Mouse (Mus musculus) MEL (cell line): Measurements from ENCODE around the gene Mtpn. TPM values are rescaled to one million over a fixed set of nuclear protein-coding genes. Genes with fewer than 3 reads are reported as not detected.
A peak's percentile ranks its signal among the peaks of the same experiment; 100 is the strongest.

Experiments used
- DNase-seq: peaks from one replicate; pipeline ENCODE4 v3.0.0; 2011; ENCODE audit warnings: low read depth, low spot score
- H3K27ac ChIP-seq: 2 replicates; pipeline ENCODE4 v1.5.1; 2012; ENCODE audit warnings: low read depth, mild to moderate bottlenecking, control low read depth, low read length, moderate library complexity; ENCODE audit not compliant: control insufficient read depth
- H3K27me3 ChIP-seq, 2 experiments: fragments of 150-350 bp in 1 of 2; sonication (generic) in 1 of 2; 2 replicates each; pipeline ENCODE4 v1.6.1; 2012; ENCODE audit warnings: low read length in 2 of 2, mild to moderate bottlenecking in 2 of 2, improper control_type of control experiment in 1 of 2, moderate library complexity in 1 of 2; ENCODE audit not compliant: insufficient read depth in 2 of 2, control insufficient read depth in 1 of 2
- H3K36me3 ChIP-seq, 2 experiments: 2 replicates each; pipeline ENCODE4 v1.6.1; 2012 to 2014; ENCODE audit warnings: low read length in 2 of 2, improper control_type of control experiment in 1 of 2, inconsistent platforms in 1 of 2, mild to moderate bottlenecking in 1 of 2; ENCODE audit not compliant: insufficient read depth in 2 of 2, control insufficient read depth in 1 of 2
- H3K4me1 ChIP-seq, 2 experiments: fragments of 150-350 bp in 1 of 2; sonication (generic) in 1 of 2; 2 replicates each; pipeline ENCODE4 v1.6.1; 2012; ENCODE audit warnings: low read length in 2 of 2, improper control_type of control experiment in 1 of 2, mild to moderate bottlenecking in 1 of 2; ENCODE audit not compliant: insufficient read depth in 2 of 2, control insufficient read depth in 1 of 2
- H3K4me3 ChIP-seq, 2 experiments: fragments of 150-350 bp in 1 of 2; sonication (generic) in 1 of 2; 2 replicates each; pipeline ENCODE4 v1.5.1; 2012; ENCODE audit warnings: low read depth in 2 of 2, low read length in 2 of 2, mild to moderate bottlenecking in 2 of 2, moderate library complexity in 2 of 2, control low read depth in 1 of 2, improper control_type of control experiment in 1 of 2; ENCODE audit not compliant: control insufficient read depth in 1 of 2, insufficient read depth in 1 of 2
- H3K79me2 ChIP-seq: 2 replicates; pipeline ENCODE4 v1.6.1; 2012; ENCODE audit warnings: mild to moderate bottlenecking, low read length, moderate library complexity; ENCODE audit not compliant: control insufficient read depth, poor library complexity, insufficient read depth
- H3K9ac ChIP-seq: 2 replicates; pipeline ENCODE4 v1.6.1; 2012; ENCODE audit warnings: low read depth, mild to moderate bottlenecking, control low read depth, low read length, moderate library complexity; ENCODE audit not compliant: control insufficient read depth, poor library complexity, severe bottlenecking
- H3K9me3 ChIP-seq: fragments of 150-350 bp; sonication (generic); replicated peaks from 2 replicates; pipeline ENCODE4 v1.6.1; 2012; ENCODE audit warnings: mild to moderate bottlenecking, low read length, improper control_type of control experiment, moderate library complexity; ENCODE audit not compliant: insufficient read depth
- CHD1 ChIP-seq: IDR thresholded peaks from 2 replicates; pipeline ENCODE4 v1.6.1; 2012; ENCODE audit warnings: low read depth, mild to moderate bottlenecking, inconsistent platforms, low read length, improper control_type of control experiment
- CHD2 ChIP-seq: IDR thresholded peaks from 2 replicates; pipeline ENCODE4 v1.6.1; 2011; ENCODE audit warnings: low read length, improper control_type of control experiment
- CTCF ChIP-seq, 3 experiments: IDR thresholded peaks in 2 of 3; conservative IDR thresholded peaks in 1 of 3; 2 replicates each; pipeline ENCODE4 v1.5.1; 2011 to 2012; ENCODE audit warnings: low read length in 3 of 3, low read depth in 2 of 3, mild to moderate bottlenecking in 2 of 3, improper control_type of control experiment in 1 of 3, inconsistent platforms in 1 of 3, mixed read lengths in 1 of 3, moderate library complexity in 1 of 3; ENCODE audit not compliant: control insufficient read depth in 1 of 3, insufficient read depth in 1 of 3, poor library complexity in 1 of 3, severe bottlenecking in 1 of 3
- E2F4 ChIP-seq: IDR thresholded peaks from 2 replicates; pipeline ENCODE4 v1.6.1; 2011; ENCODE audit warnings: low read depth, low read length, improper control_type of control experiment, borderline replicate concordance
- ELF1 ChIP-seq: IDR thresholded peaks from 2 replicates; pipeline ENCODE4 v1.6.1; 2014; ENCODE audit warnings: low read depth, mild to moderate bottlenecking, inconsistent platforms, low read length, improper control_type of control experiment, moderate library complexity
- ETS1 ChIP-seq: IDR thresholded peaks from 2 replicates; pipeline ENCODE4 v1.6.1; 2012; ENCODE audit warnings: low read depth, mild to moderate bottlenecking, inconsistent platforms, low read length, improper control_type of control experiment, moderate library complexity
- HCFC1 ChIP-seq: IDR thresholded peaks from 2 replicates; pipeline ENCODE4 v1.6.1; 2012; ENCODE audit warnings: low read depth, mild to moderate bottlenecking, inconsistent platforms, low read length, improper control_type of control experiment, moderate library complexity
- JUND ChIP-seq: IDR thresholded peaks from 2 replicates; pipeline ENCODE4 v1.6.1; 2011; ENCODE audit warnings: low read depth, mild to moderate bottlenecking, improper control_type of control experiment, low read length
- MEF2A ChIP-seq: IDR thresholded peaks from 2 replicates; pipeline ENCODE4 v1.6.1; 2014; ENCODE audit warnings: low read depth, mild to moderate bottlenecking, inconsistent platforms, low read length, improper control_type of control experiment; ENCODE audit not compliant: poor library complexity, insufficient replicate concordance, severe bottlenecking; ENCODE audit errors: extremely low read depth
- NRF1 ChIP-seq: IDR thresholded peaks from 2 replicates; pipeline ENCODE4 v1.6.1; 2014; ENCODE audit warnings: low read depth, mild to moderate bottlenecking, inconsistent platforms, low read length, improper control_type of control experiment, moderate library complexity; ENCODE audit not compliant: poor library complexity, insufficient read depth, severe bottlenecking
- POLR2A ChIP-seq, 2 experiments: IDR thresholded peaks; 2 replicates each; pipeline ENCODE4 v1.6.1; 2011 to 2012; ENCODE audit warnings: low read length in 2 of 2, mild to moderate bottlenecking in 2 of 2, control low read depth in 1 of 2, improper control_type of control experiment in 1 of 2, low read depth in 1 of 2, moderate library complexity in 1 of 2; ENCODE audit not compliant: control insufficient read depth in 1 of 2, insufficient read depth in 1 of 2, poor library complexity in 1 of 2
- RAD21 ChIP-seq: IDR thresholded peaks from 2 replicates; pipeline ENCODE4 v1.6.1; 2011; ENCODE audit warnings: mild to moderate bottlenecking, low read depth, low read length, improper control_type of control experiment
- RCOR1 ChIP-seq: IDR thresholded peaks from 2 replicates; pipeline ENCODE4 v1.6.1; 2012; ENCODE audit warnings: low read depth, mild to moderate bottlenecking, inconsistent platforms, low read length, improper control_type of control experiment
- SIN3A ChIP-seq: IDR thresholded peaks from 2 replicates; pipeline ENCODE4 v1.6.1; 2012; ENCODE audit warnings: low read length, improper control_type of control experiment, inconsistent platforms
- SMC3 ChIP-seq: IDR thresholded peaks from 2 replicates; pipeline ENCODE4 v1.6.1; 2011; ENCODE audit warnings: low read depth, low read length, improper control_type of control experiment
- TBP ChIP-seq: IDR thresholded peaks from 2 replicates; pipeline ENCODE4 v1.8.0; 2011; ENCODE audit warnings: low read depth, low read length, improper control_type of control experiment
- TCF12 ChIP-seq: IDR thresholded peaks from 2 replicates; pipeline ENCODE4 v1.6.1; 2014; ENCODE audit warnings: low read depth, mild to moderate bottlenecking, inconsistent platforms, low read length, improper control_type of control experiment, moderate library complexity
- UBTF ChIP-seq: IDR thresholded peaks from 2 replicates; pipeline ENCODE4 v1.6.1; 2012; ENCODE audit warnings: low read depth, mild to moderate bottlenecking, inconsistent platforms, low read length, improper control_type of control experiment, moderate library complexity, borderline replicate concordance; ENCODE audit not compliant: insufficient read depth
- USF1 ChIP-seq: IDR thresholded peaks from 2 replicates; pipeline ENCODE4 v1.6.1; 2014; ENCODE audit warnings: low read depth, mild to moderate bottlenecking, inconsistent platforms, low read length, improper control_type of control experiment, moderate library complexity
- ZC3H11A ChIP-seq: IDR thresholded peaks from 2 replicates; pipeline ENCODE4 v1.6.1; 2012; ENCODE audit warnings: low read depth, mild to moderate bottlenecking, inconsistent platforms, low read length, improper control_type of control experiment
- ZNF384 ChIP-seq: IDR thresholded peaks from 2 replicates; pipeline ENCODE4 v1.6.1; 2012; ENCODE audit warnings: low read depth, mild to moderate bottlenecking, inconsistent platforms, low read length, improper control_type of control experiment
- polyA plus RNA-seq, 2 experiments: library from polyadenylated mRNA; stranded (reverse) in 1 of 2; unstranded in 1 of 2; fragments of >175 nt in 1 of 2; fragments of >200 nt in 1 of 2; gene quantifications; 2 replicates each; pipeline versions ENCODE4 v1.2.1 to v1.2.4; 2012; ENCODE audit warnings: low replicate concordance in 2 of 2, low read depth in 1 of 2; ENCODE audit not compliant: insufficient read length in 2 of 2, insufficient read depth in 1 of 2, missing spikeins in 1 of 2
- total RNA-seq: library from RNA; depleted of rRNA; stranded (reverse); fragments of 300-350 nt; gene quantifications from 2 replicates; pipeline ENCODE4 v1.2.3, GENCODE M21; 2012

The Mtpn gene
- total and polyA plus RNA-seq, 3 experiments = 75.2 to 153 (median 85.4) TPM

GRCm38 (mm10) chr6:35539304-35540009 is at the start of gene Mtpn (continued):
- TF ChIP-seq UBTF (no peak), E2F4 (no peak), TCF12 (peak; percentile 33; the same call in 1 of the 2 replicates), HCFC1 (peak; percentile 91)

GRCm38 (mm10) chr6:35568731-35569130 is 29.0 kb upstream of the Mtpn start:
- H3K36me3 ChIP-seq = no peaks in the 10 kb centered on the region
- H3K4me3 ChIP-seq = no peak overlapping the region
- no peak overlapping the region for H3K27ac ChIP-seq
- no peaks in the 10 kb centered on the region for H3K4me1 ChIP-seq
- no peaks in the 10 kb centered on the region for H3K9me3 ChIP-seq
- H3K9ac ChIP-seq = no peak overlapping the region
- DNase-seq = no peak
- H3K27me3 ChIP-seq = no peaks in the 10 kb centered on the region; a peak in 1 of 4 replicates
- TF ChIP-seq ZNF384 (no peak), UBTF (no peak), ETS1 (no peak), RAD21 (no peak), NRF1 (no peak), POLR2A (IDR thresholded peaks at IDR 0.05; ENCODE audit: control insufficient read depth in 1 of 2, insufficient read depth in 1 of 2, low read depth in 1 of 2, low read length in 2 of 2, poor library complexity in 1 of 2) (no peak), RCOR1 (no peak), TBP (no peak), CHD1 (no peak), USF1 (no peak), ELF1 (no peak), SIN3A (no peak), JUND (no peak)
- H3K79me2 ChIP-seq = no peaks in the 10 kb centered on the region

- Histone ChIP-seq H3K27ac (no peak overlapping the region), H3K27me3 (no peaks in the 10 kb centered on the region; a peak in 1 of 4 replicates), H3K9me3 (no peaks in the 10 kb centered on the region), H3K36me3 (no peaks in the 10 kb centered on the region), H3K4me1 (no peaks in the 10 kb centered on the region), H3K4me3 (no peak overlapping the region), H3K9ac (no peak overlapping the region), H3K79me2 (no peaks in the 10 kb centered on the region)
- DNase-seq = peak; percentile 60
- TF ChIP-seq SMC3 (peak; percentile 90), CHD2 (no peak), CTCF (IDR thresholded peaks at IDR 0.05 in 2 of 3, conservative IDR thresholded peaks at IDR 0.05 in 1 of 3; ENCODE audit: control insufficient read depth in 1 of 3, insufficient read depth in 1 of 3, low read depth in 2 of 3, low read length in 3 of 3, poor library complexity in 1 of 3, severe bottlenecking in 1 of 3) (peak in 2 of 3 experiments; percentile 10 to 73; a peak in 4 of 6 replicates), RAD21 (peak; percentile 82), ZC3H11A (peak; percentile 75), MEF2A (no peak)
Measured at GRCm38 (mm10) chr6:35567755-35568154, 28.1 kb upstream of the Mtpn start.
